Mouse (Mus musculus) liver, embryonic 11.5 days (tissue): ENCODE data around the gene Prss57. TPM values are rescaled to one million over a fixed set of nuclear protein-coding genes. Genes with fewer than 3 reads are reported as not detected.

Experiments used
- ATAC-seq: fragments of 200-750 bp; cut with Nextera tagmentation; replicated peaks from 2 replicates; pipeline ENCODE4 v1.8.0; 2017; ENCODE audit warnings: moderate number of reproducible peaks, mild to moderate bottlenecking, moderate TSS enrichment, moderate library complexity; ENCODE audit not compliant: low FRiP score
- DNase-seq: peaks from one replicate; pipeline ENCODE4 v3.0.0-alpha.2; 2017; ENCODE audit warnings: low spot score
- H3K27ac ChIP-seq: fragments of 300-500 bp; sonication (generic); 2 replicates; pipeline ENCODE4 v1.5.1; 2014; ENCODE audit warnings: mild to moderate bottlenecking, low read depth, low read length, control low read depth
- H3K27me3 ChIP-seq: fragments of 300-500 bp; sonication (generic); replicated peaks from 2 replicates; pipeline ENCODE4 v1.6.1; 2014; ENCODE audit warnings: low read length, mixed read lengths; ENCODE audit not compliant: control insufficient read depth, insufficient read depth
- H3K36me3 ChIP-seq: fragments of 300-500 bp; sonication (generic); 2 replicates; pipeline ENCODE4 v1.6.1; 2014; ENCODE audit warnings: mild to moderate bottlenecking, low read length, moderate library complexity, mixed read lengths; ENCODE audit not compliant: control insufficient read depth, insufficient read depth
- H3K4me1 ChIP-seq: fragments of 300-500 bp; sonication (generic); replicated peaks from 2 replicates; pipeline ENCODE4 v1.6.1; 2014; ENCODE audit warnings: low read length, mixed read lengths; ENCODE audit not compliant: control insufficient read depth, insufficient read depth
- H3K4me2 ChIP-seq: fragments of 300-500 bp; sonication (generic); 2 replicates; pipeline ENCODE4 v1.6.1; 2014; ENCODE audit warnings: mild to moderate bottlenecking, control low read depth, moderate library complexity
- H3K4me3 ChIP-seq: fragments of 300-500 bp; sonication (generic); 2 replicates; pipeline ENCODE4 v1.5.1; 2014; ENCODE audit warnings: low read depth, low read length, control low read depth
- H3K9ac ChIP-seq: fragments of 300-500 bp; sonication (generic); 2 replicates; pipeline ENCODE4 v1.6.1; 2014; ENCODE audit warnings: low read depth, low read length, control low read depth
- H3K9me3 ChIP-seq: fragments of 300-500 bp; sonication (generic); 2 replicates; pipeline ENCODE4 v1.6.1; 2016; ENCODE audit warnings: low read length, inconsistent platforms, mixed read lengths; ENCODE audit not compliant: control insufficient read depth
- WGBS: fragments of 180-500 bp; shearing (Covaris S2); extraction: QIAGEN DNeasy Blood & Tissue Kit; methylation state at CpG from one replicate; pipeline ENCODE4 v1.1.7; 2014; 5-methylcytosine and 5-hydroxymethylcytosine counted together
- polyA plus RNA-seq: library from polyadenylated mRNA; unstranded; fragments of >200 nt; fragmentation: Nextera tagmentation; extraction: Ambion mirVana; gene quantifications from 2 replicates; pipeline ENCODE4 v1.2.1, GENCODE M21; 2014

The Prss57 gene
- polyA plus RNA-seq, 1 experiment from 2014 or later = 1.5 TPM

DNA sequence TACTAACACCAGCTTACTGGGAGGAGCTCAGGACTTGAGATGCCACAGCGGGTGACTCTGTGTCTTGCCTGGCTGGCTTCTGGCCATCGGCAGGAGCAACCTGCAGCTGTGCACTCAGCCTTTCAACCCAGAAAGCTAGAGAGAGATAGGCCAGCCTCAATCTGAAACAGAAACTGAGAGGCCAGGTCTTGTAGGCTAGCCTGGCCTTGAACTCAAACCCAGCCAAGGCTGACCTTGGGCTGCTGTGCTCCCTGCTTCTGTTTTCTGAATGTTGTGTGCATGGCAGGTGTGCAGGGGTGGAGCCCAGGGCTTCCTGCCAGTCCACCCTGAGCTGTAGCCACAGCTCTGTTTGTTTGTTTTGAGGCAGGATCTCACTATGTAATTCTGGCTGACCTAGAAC lies 17.6 kb downstream of the Prss57 start:
- ATAC-seq (no peak), DNase-seq (no peak)
- Histone ChIP-seq H3K4me2 (no peak overlapping the region), H3K4me3 (no peak overlapping the region), H3K9me3 (peaks cover 2% of the 10 kb centered on the region; the same call in 1 of the 2 replicates), H3K27ac (no peak overlapping the region), H3K36me3 (no peaks in the 10 kb centered on the region), H3K9ac (no peak overlapping the region), H3K4me1 (peaks cover 14% of the 10 kb centered on the region), H3K27me3 (peaks cover 23% of the 10 kb centered on the region)
- WGBS = 93% methylated on average over 2 of the region's 2 CpGs

GRCm38 (mm10) chr10:79772320-79772719 lies 18.4 kb downstream of the Prss57 start:
- H3K27ac ChIP-seq = no peak overlapping the region
- 93% methylated on average over 3 of the region's 3 CpGs for WGBS
- H3K36me3 ChIP-seq = no peaks in the 10 kb centered on the region
- DNase-seq (no peak), ATAC-seq (no peak)
- no peak overlapping the region for H3K4me2 ChIP-seq
- no peak overlapping the region for H3K9ac ChIP-seq
- H3K9me3 ChIP-seq = peaks cover 2% of the 10 kb centered on the region; the same call in 1 of the 2 replicates
- H3K4me3 ChIP-seq = no peak overlapping the region
- peaks cover 14% of the 10 kb centered on the region for H3K27me3 ChIP-seq
- H3K4me1 ChIP-seq = peaks cover 14% of the 10 kb centered on the region

DNA sequence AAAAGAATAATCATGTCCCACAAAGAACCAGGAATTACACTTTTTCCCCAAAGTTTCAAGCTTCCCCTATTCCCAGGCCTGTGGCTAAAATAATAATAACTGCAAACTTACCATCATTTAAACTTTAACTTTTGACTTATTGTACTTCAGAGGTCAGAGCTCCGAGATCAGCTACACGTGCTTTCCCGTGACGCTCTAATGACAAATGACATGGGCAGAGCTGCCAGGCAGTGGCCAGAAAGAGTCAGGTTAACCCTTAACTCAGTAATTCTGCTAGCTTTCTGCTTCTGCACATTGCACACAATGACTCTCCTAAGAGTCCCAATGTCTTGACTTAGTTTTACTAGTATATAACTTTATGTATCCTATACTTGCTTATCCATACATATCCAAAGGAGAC lies 21.4 kb downstream of the Prss57 start:
- Histone ChIP-seq H3K9me3 (no peaks in the 10 kb centered on the region; the same call in 1 of the 2 replicates), H3K4me1 (peaks cover 23% of the 10 kb centered on the region), H3K27ac (no peak overlapping the region), H3K27me3 (0 out of 2 replicates have a peak, but pooled peaks cover 3% of the 10 kb centered on the region), H3K9ac (no peak overlapping the region), H3K36me3 (no peaks in the 10 kb centered on the region; the same call in 1 of the 2 replicates), H3K4me2 (no peak overlapping the region), H3K4me3 (no peak overlapping the region)
- DNase-seq (no peak), ATAC-seq (no peak)
- WGBS = 46% methylated on average over 4 of the region's 4 CpGs

DNA sequence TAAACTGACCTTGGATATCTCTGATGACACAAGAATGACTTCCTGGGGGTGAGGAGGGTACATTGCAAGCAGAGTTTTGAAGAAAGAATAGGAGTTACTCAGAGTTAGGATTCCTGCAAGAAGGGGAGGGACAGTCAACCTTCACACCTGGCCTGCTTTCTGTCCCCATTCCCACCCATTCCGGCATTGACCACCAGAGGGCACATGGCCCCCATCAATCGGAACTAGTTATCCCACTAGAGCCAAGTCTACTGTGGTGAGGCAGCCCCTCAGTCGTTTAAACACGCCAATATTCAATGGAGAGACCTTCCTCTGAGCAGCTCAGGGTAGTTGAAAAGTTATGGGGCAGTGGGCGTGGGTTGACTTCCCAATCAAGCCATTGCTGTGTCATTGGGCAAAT lies 22.4 kb downstream of the Prss57 start:
- 3% methylated on average over 5 of the region's 5 CpGs for WGBS
- Histone ChIP-seq H3K4me2 (no peak overlapping the region), H3K4me3 (no peak overlapping the region)

GRCm38 (mm10) chr10:79767372-79768244 lies 23.2 kb downstream of the Prss57 start:
- H3K36me3 ChIP-seq = no peaks in the 10 kb centered on the region; the same call in 1 of the 2 replicates
- 11% methylated on average over 40 of the region's 40 CpGs for WGBS
- peak overlapping the region; percentile 92 for H3K27ac ChIP-seq
- peak overlapping the region; percentile 96 for H3K4me3 ChIP-seq
- peak; percentile 85 for DNase-seq
- no peaks in the 10 kb centered on the region; the same call in 1 of the 2 replicates for H3K9me3 ChIP-seq
- peak overlapping the region; percentile 87 for H3K4me2 ChIP-seq
- ATAC-seq = peak; percentile 49
- H3K4me1 ChIP-seq = peaks cover 29% of the 10 kb centered on the region
- 0 out of 2 replicates have a peak, but pooled peaks cover 3% of the 10 kb centered on the region for H3K27me3 ChIP-seq
- H3K9ac ChIP-seq = peak overlapping the region; percentile 47; the same call in 1 of the 2 replicates

More for the DNA sequence above, 22.4 kb downstream of the Prss57 start:
- Histone ChIP-seq H3K36me3 (no peaks in the 10 kb centered on the region; the same call in 1 of the 2 replicates), H3K4me1 (peaks cover 29% of the 10 kb centered on the region), H3K9ac (no peak overlapping the region), H3K9me3 (no peaks in the 10 kb centered on the region; the same call in 1 of the 2 replicates), H3K27ac (no peak overlapping the region), H3K27me3 (0 out of 2 replicates have a peak, but pooled peaks cover 3% of the 10 kb centered on the region)
- no peak for ATAC-seq
- peak; percentile 81 for DNase-seq

DNA sequence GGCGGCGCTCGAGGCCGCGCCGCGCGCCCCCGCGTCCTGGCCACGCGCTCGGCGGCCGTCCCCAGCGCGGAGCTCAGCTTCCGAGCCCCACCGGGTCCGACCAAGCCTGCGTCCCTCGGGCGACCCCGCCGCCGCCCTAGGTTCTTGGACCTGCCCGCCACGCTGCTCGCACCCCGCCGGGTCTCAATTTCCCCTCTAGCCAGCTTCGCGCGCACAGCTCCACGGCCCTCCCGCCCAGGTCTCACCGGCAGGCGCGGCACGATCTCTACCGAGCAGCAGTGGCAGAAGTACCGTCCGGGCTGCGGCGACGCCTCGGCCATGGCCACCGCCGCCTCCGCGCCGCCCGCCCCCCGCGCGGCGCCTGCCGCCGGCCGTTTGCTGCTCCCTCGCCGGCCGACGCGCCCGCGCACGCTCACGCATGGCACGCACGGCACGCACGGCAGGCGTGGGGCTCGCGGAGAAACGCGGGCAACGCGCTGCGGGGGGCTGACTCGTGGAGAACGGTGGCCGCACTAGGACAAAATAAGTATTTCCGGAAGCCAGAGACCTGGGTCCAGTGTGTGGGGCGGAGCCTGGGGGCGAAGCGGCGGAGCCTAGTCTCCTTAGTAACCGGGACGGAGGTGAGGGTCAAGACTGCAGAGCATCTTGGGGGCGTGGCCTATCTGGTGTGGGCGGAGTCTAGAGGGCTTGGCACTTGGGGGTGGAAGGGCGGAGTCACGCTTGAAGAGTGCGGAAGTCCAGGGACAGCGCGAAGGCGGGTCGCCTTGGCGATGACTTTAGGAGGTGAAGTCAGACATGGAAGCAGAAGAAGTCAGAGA lies 24.0 kb downstream of the Prss57 start, which contains the start of gene Rnf126:
Rnf126 (minus strand) TSS at position 445 of the 818 bp plus-strand sequence.
- WGBS = under 1% methylated on average over 101 of the region's 101 CpGs
- Histone ChIP-seq H3K9me3 (no peaks in the 10 kb centered on the region), H3K27me3 (0 out of 2 replicates have a peak, but pooled peaks cover 3% of the 10 kb centered on the region), H3K4me1 (peaks cover 29% of the 10 kb centered on the region), H3K9ac (peak within 1 kb of the TSS; percentile 99), H3K4me2 (peak within 1 kb of the TSS; percentile 87), H3K36me3 (peaks cover 8% of the 10 kb centered on the region), H3K27ac (peak within 1 kb of the TSS; percentile 92), H3K4me3 (peak within 1 kb of the TSS; percentile 96)
- DNase-seq (peak; percentile 99), ATAC-seq (peak; percentile 93)

DNA sequence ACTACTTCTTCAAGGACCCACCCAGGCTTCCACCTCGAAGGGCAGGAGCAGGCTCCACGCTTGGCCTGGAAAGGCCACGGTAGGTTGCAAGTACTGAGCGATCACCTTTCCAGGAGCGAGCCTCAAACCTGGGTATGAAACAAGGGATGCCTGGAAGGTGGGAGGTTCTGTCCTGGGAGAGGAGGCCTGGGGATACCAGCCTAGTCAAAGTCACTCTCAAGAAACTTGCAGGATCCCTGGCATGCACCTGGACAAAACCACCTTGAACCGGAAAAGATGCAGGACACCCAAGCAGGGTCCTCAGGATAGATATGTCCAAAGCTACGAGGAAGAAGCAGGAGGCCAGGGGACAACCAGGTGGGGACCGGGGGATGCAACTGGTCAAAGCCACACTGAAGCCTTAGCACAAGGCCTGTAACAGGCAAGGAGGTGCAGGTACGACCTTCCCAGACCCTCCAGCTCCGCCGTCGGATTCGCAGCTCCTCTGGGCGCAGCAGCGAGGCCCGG lies 24.7 kb downstream of the Prss57 start:
- H3K9me3 ChIP-seq = no peaks in the 10 kb centered on the region
- no peak for ATAC-seq
- H3K4me1 ChIP-seq = peaks cover 29% of the 10 kb centered on the region
- DNase-seq = no peak
- peaks cover 15% of the 10 kb centered on the region for H3K36me3 ChIP-seq
- H3K4me3 ChIP-seq = peak overlapping the region; percentile 96
- 7% methylated on average over 16 of the region's 16 CpGs for WGBS
- H3K9ac ChIP-seq = peak overlapping the region; percentile 99
- H3K27me3 ChIP-seq = 0 out of 2 replicates have a peak, but pooled peaks cover 3% of the 10 kb centered on the region
- H3K27ac ChIP-seq = peak overlapping the region; percentile 92
- peak overlapping the region; percentile 87 for H3K4me2 ChIP-seq

DNA sequence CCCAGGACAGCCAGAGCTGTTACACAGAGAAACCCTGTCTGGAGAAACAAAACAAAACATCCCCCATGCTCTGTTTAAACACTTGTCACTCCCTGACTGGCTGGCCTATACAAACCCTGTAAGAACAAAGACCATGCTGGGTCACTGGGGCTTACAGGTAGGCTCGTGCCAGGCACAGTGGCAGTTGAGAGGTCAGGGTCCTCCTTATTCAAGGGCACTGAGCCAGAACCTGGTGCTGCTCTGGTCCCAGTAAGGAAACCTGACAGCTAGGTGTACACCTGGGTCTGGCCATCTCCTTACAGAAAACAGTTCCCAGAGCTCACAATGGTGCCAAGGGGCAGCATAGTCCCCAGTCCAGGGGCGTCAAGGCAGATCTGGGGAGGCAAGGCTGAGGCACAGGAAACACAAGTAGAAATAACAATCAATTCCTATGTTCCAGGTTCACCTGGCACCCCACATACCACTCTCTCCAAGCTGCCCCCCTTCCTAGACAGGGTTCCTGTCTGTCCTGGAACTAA lies 25.5 kb downstream of the Prss57 start:
- H3K4me1 ChIP-seq = peaks cover 29% of the 10 kb centered on the region
- DNase-seq (no peak), ATAC-seq (no peak)
- H3K27me3 ChIP-seq = no peaks in the 10 kb centered on the region
- H3K36me3 ChIP-seq = peaks cover 21% of the 10 kb centered on the region
- WGBS = 72% methylated on average over 2 of the region's 2 CpGs
- no peaks in the 10 kb centered on the region for H3K9me3 ChIP-seq
- H3K4me2 ChIP-seq = peak overlapping the region; percentile 87
- H3K4me3 ChIP-seq = peak overlapping the region; percentile 96
- H3K27ac ChIP-seq = no peak overlapping the region; the same call in 1 of the 2 replicates
- peak overlapping the region; percentile 99 for H3K9ac ChIP-seq
